Mouse (Mus musculus): Measurements from ENCODE around the gene Grid1. TPM values are rescaled to one million over a fixed set of nuclear protein-coding genes. Genes with fewer than 3 reads are reported as not detected.

Grid1 gene
- polyA plus RNA-seq, 1 experiment from 2014 or later: 0.05 TPM

- DNase-seq (ENCODE audit: low spot score): no peak
Measured at GRCm38 (mm10) chr14:35112327-35113275, 292.7 kb downstream of the Grid1 start.

- DNase-seq (ENCODE audit: low spot score): no peak
Measured at GRCm38 (mm10) chr14:35113276-35113645, 293.4 kb downstream of the Grid1 start.

- DNase-seq (ENCODE audit: low spot score): no peak
Measured at GRCm38 (mm10) chr14:35115913-35116312, 296.0 kb downstream of the Grid1 start.

GRCm38 (mm10) chr14:35120089-35120488, 300.2 kb downstream of the Grid1 start:
- DNase-seq (ENCODE audit: low spot score): no peak

- no peak for DNase-seq (ENCODE audit: low spot score)
Measured at GRCm38 (mm10) chr14:35120905-35121304, 301.0 kb downstream of the Grid1 start.

GRCm38 (mm10) chr14:35122111-35122510, 302.2 kb downstream of the Grid1 start:
- DNase-seq (ENCODE audit: low spot score): no peak

GRCm38 (mm10) chr14:35123260-35123875, 303.5 kb downstream of the Grid1 start:
- DNase-seq (ENCODE audit: low spot score): no peak

GRCm38 (mm10) chr14:35127616-35128015, 307.7 kb downstream of the Grid1 start:
- no peak for DNase-seq (ENCODE audit: low spot score)

GRCm38 (mm10) chr14:35135056-35135455, 315.1 kb downstream of the Grid1 start:
- no peak for DNase-seq (ENCODE audit: low spot score)

- DNase-seq (ENCODE audit: low spot score): no peak
Measured at GRCm38 (mm10) chr14:35138069-35138468, 318.2 kb downstream of the Grid1 start.

- DNase-seq (ENCODE audit: low spot score): no peak
Measured at GRCm38 (mm10) chr14:35139824-35140223, 319.9 kb downstream of the Grid1 start.

GRCm38 (mm10) chr14:35152450-35152849, 332.5 kb downstream of the Grid1 start:
- no peak for DNase-seq (ENCODE audit: low spot score)

GRCm38 (mm10) chr14:35153701-35154277, 333.9 kb downstream of the Grid1 start:
- DNase-seq (ENCODE audit: low spot score): no peak

GRCm38 (mm10) chr14:35154364-35154763, 334.5 kb downstream of the Grid1 start:
- no peak for DNase-seq (ENCODE audit: low spot score)

GRCm38 (mm10) chr14:35157069-35157655, 337.3 kb downstream of the Grid1 start:
- DNase-seq (ENCODE audit: low spot score): no peak

- DNase-seq (ENCODE audit: low spot score): no peak
Measured at GRCm38 (mm10) chr14:35159296-35159695, 339.4 kb downstream of the Grid1 start.

GRCm38 (mm10) chr14:35167451-35167850, 347.5 kb downstream of the Grid1 start:
- DNase-seq (ENCODE audit: low spot score): no peak

GRCm38 (mm10) chr14:35173861-35174260, 354.0 kb downstream of the Grid1 start:
- no peak for DNase-seq (ENCODE audit: low spot score)

GRCm38 (mm10) chr14:35176021-35176420, 356.1 kb downstream of the Grid1 start:
- DNase-seq (ENCODE audit: low spot score): no peak

GRCm38 (mm10) chr14:35179076-35179475, 359.2 kb downstream of the Grid1 start:
- no peak for DNase-seq (ENCODE audit: low spot score)

- no peak for DNase-seq (ENCODE audit: low spot score)
Measured at GRCm38 (mm10) chr14:35185399-35185798, 365.5 kb downstream of the Grid1 start.

- no peak for DNase-seq (ENCODE audit: low spot score)
Measured at GRCm38 (mm10) chr14:35192256-35192655, 372.3 kb downstream of the Grid1 start.

Data from thymus, postnatal 0 days (tissue).